Mouse (Mus musculus) stomach, postnatal 0 days (tissue): ENCODE measurements around the gene Dnajc11. TPM values are rescaled to one million over a fixed set of nuclear protein-coding genes. Genes with fewer than 3 reads are reported as not detected.

Experiments used
- ATAC-seq: fragments of 200-750 bp; cut with Nextera tagmentation; 2 replicates; pipeline ENCODE4 v1.8.0; 2017; ENCODE audit not compliant: low FRiP score, low TSS enrichment
- DNase-seq: peaks from one replicate; pipeline ENCODE4 v3.0.0-alpha.2; 2016; ENCODE audit warnings: low spot score
- H3K27ac ChIP-seq: fragments of 300-500 bp; sonication (generic); replicated peaks from 2 replicates; pipeline ENCODE4 v1.5.1; 2014; ENCODE audit warnings: mild to moderate bottlenecking, control low read depth
- H3K27me3 ChIP-seq: fragments of 300-500 bp; sonication (generic); 2 replicates; pipeline ENCODE4 v1.6.1; 2014; ENCODE audit warnings: low read length; ENCODE audit not compliant: control insufficient read depth, insufficient read depth
- H3K36me3 ChIP-seq: fragments of 300-500 bp; sonication (generic); 2 replicates; pipeline ENCODE4 v1.6.1; 2014; ENCODE audit warnings: low read length, mixed read lengths; ENCODE audit not compliant: control insufficient read depth, insufficient read depth
- H3K4me1 ChIP-seq: fragments of 300-500 bp; sonication (generic); replicated peaks from 2 replicates; pipeline ENCODE4 v1.6.1; 2014; ENCODE audit warnings: antibody characterized with exemption; ENCODE audit not compliant: control insufficient read depth, insufficient read depth
- H3K4me2 ChIP-seq: fragments of 300-500 bp; sonication (generic); replicated peaks from 2 replicates; pipeline ENCODE4 v1.6.1; 2014; ENCODE audit warnings: low read depth, mild to moderate bottlenecking, control low read depth, moderate library complexity
- H3K4me3 ChIP-seq: fragments of 300-500 bp; sonication (generic); 2 replicates; pipeline ENCODE4 v1.5.1; 2014; ENCODE audit warnings: low read depth, low read length, control low read depth
- H3K9ac ChIP-seq: fragments of 300-500 bp; sonication (generic); 2 replicates; pipeline ENCODE4 v1.6.1; 2014; ENCODE audit warnings: mild to moderate bottlenecking, low read length, control low read depth, mixed read lengths
- H3K9me3 ChIP-seq: fragments of 300-500 bp; sonication (generic); 2 replicates; pipeline ENCODE4 v1.6.1; 2016; ENCODE audit warnings: low read length; ENCODE audit not compliant: control insufficient read depth
- CTCF ChIP-seq: IDR thresholded peaks from 2 replicates; pipeline ENCODE4 v1.5.1; 2016; ENCODE audit warnings: antibody characterized with exemption, low read depth, mild to moderate bottlenecking, moderate library complexity
- EP300 ChIP-seq: optimal IDR thresholded peaks from 2 replicates; pipeline ENCODE3; 2016; ENCODE audit warnings: antibody characterized with exemption
- WGBS: fragments of 180-500 bp; shearing (Covaris S2); extraction: QIAGEN DNeasy Blood & Tissue Kit; methylation state at CpG from one replicate; pipeline ENCODE4 v1.1.7; 2014; 5-methylcytosine and 5-hydroxymethylcytosine counted together
- polyA plus RNA-seq: library from polyadenylated mRNA; unstranded; fragments of >200 nt; fragmentation: Nextera tagmentation; extraction: Ambion mirVana; gene quantifications from 2 replicates; pipeline ENCODE4 v1.2.1, GENCODE M21; 2015

Gene Dnajc11
- 33.0 and 34.5 TPM in 2 replicates for polyA plus RNA-seq

DNA sequence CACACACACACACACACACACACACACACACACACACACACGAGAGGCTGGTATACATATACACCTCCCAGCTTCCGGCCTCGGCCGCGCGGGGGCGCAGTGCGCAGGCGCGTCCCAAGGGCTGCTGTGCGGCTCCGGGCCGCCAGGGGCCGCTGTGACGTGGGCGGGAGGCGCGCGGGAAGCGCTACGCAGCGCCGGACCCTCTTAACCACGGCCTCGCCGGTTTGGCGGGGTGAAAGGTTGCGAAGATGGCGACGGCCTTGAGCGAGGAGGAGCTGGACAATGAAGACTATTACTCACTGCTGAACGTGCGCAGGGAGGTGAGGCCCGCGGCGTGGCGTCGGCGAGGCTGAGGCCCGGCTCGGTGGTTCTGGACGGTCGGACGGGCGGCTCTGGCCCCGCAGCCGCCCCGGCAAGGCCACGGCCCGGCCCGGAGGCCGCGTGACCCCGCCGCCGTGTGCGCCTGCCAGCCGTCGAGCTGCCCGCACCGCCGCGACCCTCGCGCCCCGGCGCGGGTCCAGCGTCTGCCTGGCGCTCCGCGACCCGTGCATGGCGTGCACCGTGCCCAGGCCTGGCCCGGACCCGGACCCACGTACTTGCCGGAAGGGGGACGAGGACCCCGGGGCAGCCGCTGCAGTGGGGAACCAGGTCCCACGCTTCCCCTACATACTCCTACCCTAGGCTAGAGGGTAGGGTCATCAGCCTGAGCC lies at the start of gene Dnajc11:
Gene Dnajc11 (plus strand): TSS at position 187 of the 710 bp plus-strand sequence.
- Histone ChIP-seq H3K4me2 (peak within 1 kb of the TSS; percentile 95), H3K9ac (peak within 1 kb of the TSS; percentile 98), H3K27me3 (no peaks in the 10 kb centered on the region), H3K4me1 (no peaks in the 10 kb centered on the region), H3K4me3 (peak within 1 kb of the TSS; percentile 99), H3K36me3 (no peaks in the 10 kb centered on the region), H3K27ac (peak within 1 kb of the TSS; percentile 75), H3K9me3 (no peaks in the 10 kb centered on the region)
- TF ChIP-seq EP300 (no peak), CTCF (peak; percentile 94)
- DNase-seq = peak; percentile 93
- WGBS = under 1% methylated on average over 56 of the region's 83 CpGs
- ATAC-seq = peak; percentile 89

DNA sequence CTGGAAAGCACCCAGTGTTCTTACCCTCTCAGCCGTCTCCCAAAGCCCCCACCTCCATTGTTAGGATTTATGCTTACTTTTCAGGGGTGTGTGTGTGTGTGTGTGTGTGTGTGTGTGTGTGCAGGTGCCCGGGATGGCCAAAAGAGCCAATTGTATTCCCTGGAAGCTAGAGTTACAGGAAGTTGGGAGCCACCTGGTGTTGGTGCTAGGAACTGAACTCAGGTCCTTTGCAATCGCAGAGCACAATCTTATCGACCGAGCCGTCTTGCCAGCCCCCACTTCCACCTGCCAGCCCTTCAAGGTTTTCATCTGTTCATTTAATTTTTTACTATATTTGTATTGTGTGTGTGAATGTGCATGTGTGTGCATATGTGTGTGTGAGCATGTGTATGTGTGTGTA lies 40.2 kb upstream of the Dnajc11 start:
- Histone ChIP-seq H3K4me1 (no peaks in the 10 kb centered on the region), H3K27ac (no peak overlapping the region), H3K4me2 (no peak overlapping the region), H3K27me3 (no peaks in the 10 kb centered on the region), H3K9ac (no peak overlapping the region), H3K9me3 (no peaks in the 10 kb centered on the region), H3K4me3 (no peak overlapping the region), H3K36me3 (no peaks in the 10 kb centered on the region)
- 67% methylated on average over 6 of the region's 6 CpGs for WGBS
- TF ChIP-seq EP300 (no peak), CTCF (peak; percentile 56)
- ATAC-seq (no peak), DNase-seq (no peak)

DNA sequence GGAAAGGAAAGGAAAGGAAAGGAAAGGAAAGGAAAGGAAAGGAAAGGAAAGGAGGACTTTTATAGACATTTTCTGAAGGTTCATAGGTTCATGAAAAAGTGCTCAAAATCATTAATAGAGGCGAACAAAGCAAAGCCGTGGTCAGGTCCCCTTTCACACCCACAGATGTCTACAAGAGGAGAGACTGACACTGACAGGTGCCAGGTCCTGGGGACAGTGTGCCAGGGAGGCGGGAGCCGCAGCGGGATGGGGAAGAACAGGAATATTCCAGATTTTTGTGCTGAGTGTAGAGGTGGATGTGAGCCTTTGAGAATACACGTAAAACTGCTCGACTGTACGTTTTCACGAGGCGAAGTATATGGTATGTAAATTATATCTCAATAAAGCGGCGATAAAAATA lies 38.6 kb upstream of the Dnajc11 start:
- TF ChIP-seq EP300 (no peak), CTCF (no peak)
- Histone ChIP-seq H3K27me3 (no peaks in the 10 kb centered on the region), H3K4me1 (no peaks in the 10 kb centered on the region), H3K9ac (no peak overlapping the region), H3K27ac (no peak overlapping the region), H3K4me2 (no peak overlapping the region), H3K9me3 (no peaks in the 10 kb centered on the region), H3K4me3 (no peak overlapping the region), H3K36me3 (no peaks in the 10 kb centered on the region)
- 92% methylated on average over 12 of the region's 12 CpGs for WGBS
- DNase-seq = no peak
- no peak for ATAC-seq

DNA sequence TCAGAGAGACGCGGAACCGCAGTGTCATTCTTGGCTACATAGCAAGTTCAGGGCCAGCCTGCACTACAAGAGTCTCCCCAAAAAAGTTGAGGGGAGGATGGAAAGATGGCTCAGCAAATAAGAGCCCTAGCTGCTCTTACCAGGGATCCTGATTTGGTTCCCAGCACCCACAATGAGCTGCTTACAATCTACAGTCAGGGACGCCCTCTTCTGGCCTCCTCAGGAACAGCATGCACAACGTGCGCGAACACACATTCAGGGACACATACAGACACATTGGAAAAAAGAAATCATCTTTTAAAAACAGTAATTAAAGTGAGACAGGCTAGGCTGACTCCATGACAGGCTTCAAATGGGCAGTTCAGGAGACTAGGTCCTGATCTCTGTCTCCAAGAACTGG lies 37.9 kb upstream of the Dnajc11 start:
- no peak for ATAC-seq
- Histone ChIP-seq H3K9ac (no peak overlapping the region), H3K27ac (no peak overlapping the region), H3K9me3 (no peaks in the 10 kb centered on the region), H3K4me2 (no peak overlapping the region), H3K36me3 (no peaks in the 10 kb centered on the region), H3K4me3 (no peak overlapping the region), H3K27me3 (no peaks in the 10 kb centered on the region), H3K4me1 (no peaks in the 10 kb centered on the region)
- no peak for DNase-seq
- TF ChIP-seq EP300 (no peak), CTCF (0 out of 2 replicates have a peak, but pooled peaks have one; percentile 6)
- WGBS = 90% methylated on average over 7 of the region's 7 CpGs

DNA sequence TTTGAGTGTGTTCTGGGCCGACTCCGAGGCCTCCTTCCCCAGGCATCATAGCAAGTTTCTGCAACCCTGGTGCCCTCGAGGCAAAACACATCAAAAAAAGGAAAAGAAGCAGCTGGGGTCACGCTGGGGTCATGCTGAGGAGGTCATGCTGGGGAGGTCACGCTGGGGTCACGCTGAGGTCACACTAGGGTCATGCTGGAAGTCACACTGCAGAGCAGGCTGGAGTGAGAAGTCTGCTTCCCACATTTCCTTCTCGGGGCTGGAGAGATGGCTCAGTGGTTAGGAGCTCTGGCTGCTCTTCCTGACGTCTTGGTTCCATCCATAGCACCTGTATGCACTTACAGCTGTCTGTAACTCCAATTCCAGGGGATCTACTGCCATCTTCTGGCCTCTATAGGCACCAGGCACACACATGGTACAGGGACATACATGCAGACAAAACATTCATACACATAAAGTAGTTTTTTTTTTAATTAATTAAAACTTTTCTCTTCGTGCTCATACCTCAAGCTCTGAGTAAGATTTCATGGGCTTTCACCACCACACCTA lies 36.3 kb upstream of the Dnajc11 start:
- WGBS = 70% methylated on average over 9 of the region's 9 CpGs
- Histone ChIP-seq H3K27ac (no peak overlapping the region), H3K9ac (no peak overlapping the region), H3K4me1 (no peaks in the 10 kb centered on the region), H3K36me3 (no peaks in the 10 kb centered on the region), H3K27me3 (no peaks in the 10 kb centered on the region), H3K4me3 (no peak overlapping the region), H3K9me3 (no peaks in the 10 kb centered on the region), H3K4me2 (no peak overlapping the region)
- ATAC-seq (no peak), DNase-seq (no peak)
- peak; percentile 26; the same call in 1 of the 2 replicates for TF ChIP-seq CTCF
- no peak for TF ChIP-seq EP300

DNA sequence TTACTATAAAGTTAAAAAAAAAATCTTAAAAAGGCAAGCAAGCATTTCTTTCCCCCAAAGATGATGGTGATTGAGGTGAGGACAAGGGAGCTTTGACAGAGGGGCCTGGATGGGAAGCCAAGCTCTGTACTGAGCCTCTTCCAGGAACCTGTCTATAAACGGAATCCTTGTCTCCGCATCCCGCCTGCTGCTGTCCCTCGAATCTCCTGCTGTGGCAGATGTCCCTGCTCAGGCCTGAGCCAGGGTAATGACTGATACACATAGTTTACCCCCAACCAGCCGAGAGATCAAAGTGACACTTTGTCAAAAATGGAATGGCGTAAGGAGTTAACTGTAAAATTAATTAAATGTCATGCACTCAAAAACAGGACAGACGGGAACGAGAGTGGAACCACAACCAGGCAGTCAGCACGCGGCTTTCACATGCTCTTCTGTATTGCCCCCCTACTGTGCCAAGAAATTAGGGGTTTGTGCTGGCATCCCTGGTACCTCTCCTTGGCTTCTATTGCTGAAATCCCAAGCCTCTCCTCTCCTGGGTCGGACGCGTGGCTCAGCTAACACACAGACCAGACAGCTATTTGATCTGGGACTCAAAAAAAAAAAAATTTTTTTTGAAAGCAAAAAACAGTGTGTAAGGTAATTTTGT lies 34.8 kb upstream of the Dnajc11 start:
- TF ChIP-seq CTCF = no peak
- TF ChIP-seq EP300 = no peak
- Histone ChIP-seq H3K9ac (no peak overlapping the region), H3K27ac (no peak overlapping the region), H3K27me3 (no peaks in the 10 kb centered on the region), H3K9me3 (no peaks in the 10 kb centered on the region), H3K36me3 (no peaks in the 10 kb centered on the region), H3K4me3 (no peak overlapping the region), H3K4me2 (no peak overlapping the region), H3K4me1 (no peaks in the 10 kb centered on the region)
- 54% methylated on average over 13 of the region's 13 CpGs for WGBS
- DNase-seq (no peak), ATAC-seq (no peak)
